Mouse (Mus musculus): Measurements from ENCODE around the gene Emid1. TPM values are rescaled to one million over a fixed set of nuclear protein-coding genes. Genes with fewer than 3 reads are reported as not detected.
A peak's percentile ranks its signal among the peaks of the same experiment; 100 is the strongest.

Emid1 gene
- 2.8 and 3.1 TPM in 2 replicates for polyA plus RNA-seq (2015; fragmentation: Nextera tagmentation; extraction: Ambion mirVana)

DNA sequence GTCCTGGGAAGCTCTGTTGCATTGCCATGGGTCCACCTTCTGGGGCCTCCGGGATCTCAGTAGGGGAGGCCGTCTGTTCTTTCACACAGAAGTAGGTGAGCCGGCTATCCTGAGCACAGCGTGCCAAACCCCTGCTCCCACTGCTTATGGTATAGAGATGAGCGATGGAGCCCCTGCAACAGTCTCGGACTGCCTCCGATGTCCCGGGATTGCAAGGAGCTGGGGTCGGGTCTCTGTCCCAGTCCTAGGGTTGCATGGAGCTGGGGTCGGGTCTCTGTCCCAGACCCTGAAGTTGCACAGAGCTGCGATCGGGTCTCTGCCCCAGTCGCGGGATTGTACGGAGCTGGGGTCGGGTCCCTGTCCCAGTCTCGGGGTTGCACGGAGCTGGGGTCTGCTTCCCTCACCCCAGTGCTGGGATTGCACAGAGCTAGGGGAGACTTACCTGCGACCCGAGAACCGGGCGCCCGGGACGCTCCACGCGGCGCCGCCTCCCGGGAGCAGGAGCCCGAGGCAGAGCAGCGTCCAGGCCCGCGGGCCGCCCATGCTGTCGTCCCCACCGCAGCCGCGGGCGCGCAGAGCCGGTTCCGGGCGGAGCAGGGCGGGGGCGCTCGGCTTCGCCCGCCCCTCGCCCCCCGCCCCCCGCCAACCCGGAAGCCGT, at the start of gene Emid1:
Emid1 (minus strand) TSS at position 578 of the 658 bp plus-strand sequence.
- peaks cover 24% of the 10 kb centered on the region for H3K27me3 ChIP-seq (ENCODE audit: control insufficient read depth, insufficient read depth, low read depth, low read length)
- 0 out of 2 replicates have a peak, but pooled peaks have one; percentile 25 for ATAC-seq (ENCODE audit: low read depth)
- under 1% methylated on average over 46 of the region's 53 CpGs for WGBS (ENCODE audit: insufficient replicate concordance)
- H3K36me3 ChIP-seq (ENCODE audit: control insufficient read depth, insufficient read depth) = no peaks in the 10 kb centered on the region
- no peaks in the 10 kb centered on the region for H3K9me3 ChIP-seq (replicated peaks; ENCODE audit: control insufficient read depth, low read length)
- H3K9ac ChIP-seq (ENCODE audit: low read depth, low read length) = peak within 1 kb of the TSS; percentile 20; the same call in 1 of the 2 replicates
- peak within 1 kb of the TSS; percentile 51 for H3K4me3 ChIP-seq (ENCODE audit: low read depth, low read length)
- H3K4me1 ChIP-seq (ENCODE audit: control insufficient read depth, low read depth, low read length) = peaks cover 11% of the 10 kb centered on the region; the same call in 1 of the 2 replicates
- H3K27ac ChIP-seq (ENCODE audit: low read length) = no peak within 1 kb of the TSS
- peak within 1 kb of the TSS; percentile 72 for H3K4me2 ChIP-seq (ENCODE audit: low read depth, low read length)

GRCm38 (mm10) chr11:5199879-5200278, 47.8 kb upstream of the Emid1 start:
- Histone ChIP-seq H3K27me3 (ENCODE audit: control insufficient read depth, insufficient read depth, low read depth, low read length) (no peaks in the 10 kb centered on the region), H3K9me3 (replicated peaks; ENCODE audit: control insufficient read depth, low read length) (no peaks in the 10 kb centered on the region), H3K27ac (ENCODE audit: low read length) (no peak overlapping the region), H3K4me2 (ENCODE audit: low read depth, low read length) (no peak overlapping the region), H3K36me3 (ENCODE audit: control insufficient read depth, insufficient read depth) (no peaks in the 10 kb centered on the region), H3K4me1 (ENCODE audit: control insufficient read depth, low read depth, low read length) (no peaks in the 10 kb centered on the region), H3K4me3 (ENCODE audit: low read depth, low read length) (no peak overlapping the region), H3K9ac (ENCODE audit: low read depth, low read length) (no peak overlapping the region)
- no peak for ATAC-seq (ENCODE audit: low read depth)
- 56% methylated on average over 2 of the region's 2 CpGs for WGBS (ENCODE audit: insufficient replicate concordance)

DNA sequence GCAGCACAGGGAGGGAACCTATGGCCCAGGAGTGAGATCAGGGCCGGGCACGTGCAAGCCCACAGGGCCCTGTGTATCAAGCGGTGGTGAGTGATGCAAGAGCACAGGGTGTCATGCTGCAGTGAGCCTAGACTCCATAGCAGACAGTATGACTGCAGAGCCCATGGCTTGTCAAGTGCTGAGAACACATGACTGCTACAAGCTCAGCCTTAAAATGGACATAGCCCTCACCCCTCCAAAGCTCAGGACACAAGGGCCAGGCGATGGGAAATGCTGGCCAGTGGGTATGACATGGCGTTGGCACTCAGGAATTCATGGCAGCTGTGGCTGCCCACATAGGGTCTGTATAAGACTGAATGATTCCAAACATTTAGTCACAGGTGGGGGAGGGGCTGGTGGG, 45.0 kb upstream of the Emid1 start:
- ATAC-seq (ENCODE audit: low read depth) = peak; percentile 77
- WGBS (ENCODE audit: insufficient replicate concordance) = 67% methylated on average over 5 of the region's 5 CpGs

DNA sequence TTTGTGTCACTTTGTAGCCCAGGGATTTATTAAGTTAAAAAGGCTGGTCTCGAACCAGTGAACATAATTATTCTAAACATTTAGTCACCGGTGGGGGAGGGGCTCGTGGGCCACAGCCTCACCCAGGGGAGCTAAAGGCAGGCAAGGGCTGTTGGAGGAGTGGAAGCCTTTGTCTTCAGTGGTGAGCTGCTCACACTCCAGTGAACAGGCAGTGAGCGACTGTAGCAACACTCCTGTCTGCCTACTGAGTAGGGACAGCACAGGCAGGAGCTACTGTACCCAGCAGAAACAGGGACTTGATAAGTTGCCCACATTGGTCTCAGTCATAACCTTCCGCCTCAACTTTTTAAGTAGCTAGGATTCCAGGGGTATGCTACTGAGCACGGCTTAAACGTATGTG, 44.5 kb upstream of the Emid1 start:
- 64% methylated on average over 7 of the region's 7 CpGs for WGBS (ENCODE audit: insufficient replicate concordance)
- H3K36me3 ChIP-seq (ENCODE audit: control insufficient read depth, insufficient read depth) = no peaks in the 10 kb centered on the region
- H3K9me3 ChIP-seq (replicated peaks; ENCODE audit: control insufficient read depth, low read length) = no peaks in the 10 kb centered on the region
- no peak for ATAC-seq (ENCODE audit: low read depth)
- H3K4me1 ChIP-seq (ENCODE audit: control insufficient read depth, low read depth, low read length) = no peaks in the 10 kb centered on the region; the same call in 1 of the 2 replicates
- no peaks in the 10 kb centered on the region for H3K27me3 ChIP-seq (ENCODE audit: control insufficient read depth, insufficient read depth, low read depth, low read length)
- no peak overlapping the region for H3K4me3 ChIP-seq (ENCODE audit: low read depth, low read length)
- no peak overlapping the region for H3K9ac ChIP-seq (ENCODE audit: low read depth, low read length)
- H3K27ac ChIP-seq (ENCODE audit: low read length) = no peak overlapping the region
- no peak overlapping the region for H3K4me2 ChIP-seq (ENCODE audit: low read depth, low read length)

More for the DNA sequence above, 45.0 kb upstream of the Emid1 start:
- Histone ChIP-seq H3K36me3 (ENCODE audit: control insufficient read depth, insufficient read depth) (no peaks in the 10 kb centered on the region), H3K9me3 (replicated peaks; ENCODE audit: control insufficient read depth, low read length) (no peaks in the 10 kb centered on the region), H3K4me2 (ENCODE audit: low read depth, low read length) (no peak overlapping the region), H3K4me3 (ENCODE audit: low read depth, low read length) (no peak overlapping the region), H3K27me3 (ENCODE audit: control insufficient read depth, insufficient read depth, low read depth, low read length) (no peaks in the 10 kb centered on the region), H3K9ac (ENCODE audit: low read depth, low read length) (no peak overlapping the region), H3K4me1 (ENCODE audit: control insufficient read depth, low read depth, low read length) (no peaks in the 10 kb centered on the region; the same call in 1 of the 2 replicates), H3K27ac (ENCODE audit: low read length) (no peak overlapping the region)

DNA sequence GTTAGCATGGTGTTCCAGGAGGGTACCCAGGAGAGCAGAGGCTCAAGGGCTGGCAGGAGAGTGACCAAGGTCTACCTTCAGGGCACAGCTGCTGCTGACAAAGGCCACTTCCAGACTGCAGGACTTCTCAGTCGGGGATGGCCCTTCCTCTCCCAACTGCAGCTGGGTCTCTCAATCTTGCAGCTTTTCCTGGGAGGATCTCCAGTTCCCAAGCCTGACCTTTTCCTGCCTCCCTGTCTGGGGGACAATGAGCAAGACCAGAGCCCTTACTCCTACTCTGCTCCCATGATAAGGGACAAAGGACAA, 41.5 kb upstream of the Emid1 start:
- Histone ChIP-seq H3K27ac (ENCODE audit: low read length) (no peak overlapping the region), H3K36me3 (ENCODE audit: control insufficient read depth, insufficient read depth) (no peaks in the 10 kb centered on the region), H3K9me3 (replicated peaks; ENCODE audit: control insufficient read depth, low read length) (no peaks in the 10 kb centered on the region), H3K4me3 (ENCODE audit: low read depth, low read length) (no peak overlapping the region), H3K27me3 (ENCODE audit: control insufficient read depth, insufficient read depth, low read depth, low read length) (no peaks in the 10 kb centered on the region), H3K9ac (ENCODE audit: low read depth, low read length) (no peak overlapping the region), H3K4me2 (ENCODE audit: low read depth, low read length) (no peak overlapping the region), H3K4me1 (ENCODE audit: control insufficient read depth, low read depth, low read length) (no peaks in the 10 kb centered on the region; the same call in 1 of the 2 replicates)
- WGBS (ENCODE audit: insufficient replicate concordance) = 64% methylated on average over 1 of the region's 1 CpGs
- ATAC-seq (ENCODE audit: low read depth) = no peak

DNA sequence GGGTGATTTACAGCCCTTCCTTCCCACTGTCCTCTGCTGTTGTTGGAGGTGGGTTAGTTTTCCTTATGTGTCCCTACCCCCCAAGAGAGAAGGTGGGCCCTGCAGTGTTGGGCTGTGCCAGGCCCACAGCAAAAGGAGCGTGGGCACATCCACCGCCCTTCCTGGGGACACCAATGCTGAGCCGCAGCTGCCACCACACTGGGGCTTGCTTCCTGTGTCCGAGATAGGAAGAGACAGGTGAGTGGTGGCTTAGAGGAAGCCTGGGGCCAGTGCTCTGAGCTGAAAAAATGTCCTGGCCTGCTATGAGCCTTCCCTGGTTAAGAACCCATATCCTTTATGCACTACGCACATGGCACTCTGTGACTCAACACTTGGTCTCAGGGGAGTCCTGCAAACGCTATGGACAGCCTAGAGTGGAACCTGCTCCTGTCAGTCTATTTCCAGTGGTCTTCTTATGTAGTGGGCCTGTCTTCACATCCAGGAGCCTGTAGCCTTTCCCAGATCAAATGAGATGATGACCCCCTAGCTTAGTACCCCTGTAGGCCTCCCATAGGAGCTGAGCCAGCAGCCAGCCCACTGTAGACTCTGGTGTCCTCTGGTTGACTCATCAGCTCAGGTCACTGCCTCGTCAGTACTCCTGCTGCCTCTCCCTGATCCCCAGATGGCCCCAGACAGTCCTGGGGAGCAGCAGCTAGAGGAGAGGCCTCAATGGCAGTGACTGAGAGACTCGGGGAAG, 41.0 kb upstream of the Emid1 start:
- H3K4me1 ChIP-seq (ENCODE audit: control insufficient read depth, low read depth, low read length) = no peaks in the 10 kb centered on the region; the same call in 1 of the 2 replicates
- H3K4me2 ChIP-seq (ENCODE audit: low read depth, low read length) = no peak overlapping the region
- no peak for ATAC-seq (ENCODE audit: low read depth)
- no peak overlapping the region for H3K4me3 ChIP-seq (ENCODE audit: low read depth, low read length)
- no peak overlapping the region for H3K9ac ChIP-seq (ENCODE audit: low read depth, low read length)
- no peaks in the 10 kb centered on the region for H3K36me3 ChIP-seq (ENCODE audit: control insufficient read depth, insufficient read depth)
- H3K27ac ChIP-seq (ENCODE audit: low read length) = no peak overlapping the region
- 44% methylated on average over 8 of the region's 8 CpGs for WGBS (ENCODE audit: insufficient replicate concordance)
- H3K27me3 ChIP-seq (ENCODE audit: control insufficient read depth, insufficient read depth, low read depth, low read length) = no peaks in the 10 kb centered on the region
- no peaks in the 10 kb centered on the region for H3K9me3 ChIP-seq (replicated peaks; ENCODE audit: control insufficient read depth, low read length)

DNA sequence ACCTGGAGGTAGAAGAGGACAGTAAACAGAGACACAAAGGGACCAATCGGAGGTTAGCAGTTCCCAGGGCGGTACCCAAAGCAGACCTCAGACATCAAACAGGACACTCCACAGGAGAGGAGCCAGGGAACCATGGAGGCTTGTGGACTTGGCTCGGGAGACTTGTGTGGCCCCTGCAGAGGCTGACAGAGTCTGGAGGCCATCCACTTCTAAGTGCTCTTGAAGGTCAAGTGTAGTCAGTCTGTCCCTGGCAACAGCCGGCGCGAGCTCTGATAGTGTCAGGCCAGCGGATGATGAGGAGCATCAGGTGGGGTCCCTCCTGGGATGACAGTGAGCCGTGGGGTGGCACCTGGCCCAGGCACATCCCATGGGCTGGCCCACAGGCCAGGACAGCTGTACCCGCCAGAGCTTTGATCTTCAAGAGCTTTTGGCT, 40.0 kb upstream of the Emid1 start:
- ATAC-seq (ENCODE audit: low read depth) = peak; percentile 50
- WGBS (ENCODE audit: insufficient replicate concordance) = 66% methylated on average over 9 of the region's 9 CpGs
- no peaks in the 10 kb centered on the region for H3K27me3 ChIP-seq (ENCODE audit: control insufficient read depth, insufficient read depth, low read depth, low read length)
- no peaks in the 10 kb centered on the region for H3K9me3 ChIP-seq (replicated peaks; ENCODE audit: control insufficient read depth, low read length)
- H3K4me3 ChIP-seq (ENCODE audit: low read depth, low read length) = no peak overlapping the region
- no peaks in the 10 kb centered on the region; the same call in 1 of the 2 replicates for H3K4me1 ChIP-seq (ENCODE audit: control insufficient read depth, low read depth, low read length)
- H3K9ac ChIP-seq (ENCODE audit: low read depth, low read length) = no peak overlapping the region
- no peak overlapping the region for H3K4me2 ChIP-seq (ENCODE audit: low read depth, low read length)
- no peak overlapping the region for H3K27ac ChIP-seq (ENCODE audit: low read length)
- no peaks in the 10 kb centered on the region for H3K36me3 ChIP-seq (ENCODE audit: control insufficient read depth, insufficient read depth)

- H3K27me3 ChIP-seq (ENCODE audit: control insufficient read depth, insufficient read depth, low read depth, low read length) = no peaks in the 10 kb centered on the region
- no peaks in the 10 kb centered on the region for H3K36me3 ChIP-seq (ENCODE audit: control insufficient read depth, insufficient read depth)
- no peak overlapping the region for H3K9ac ChIP-seq (ENCODE audit: low read depth, low read length)
- WGBS (ENCODE audit: insufficient replicate concordance) = 64% methylated on average over 9 of the region's 9 CpGs
- H3K9me3 ChIP-seq (replicated peaks; ENCODE audit: control insufficient read depth, low read length) = no peaks in the 10 kb centered on the region
- no peak overlapping the region for H3K27ac ChIP-seq (ENCODE audit: low read length)
- H3K4me3 ChIP-seq (ENCODE audit: low read depth, low read length) = no peak overlapping the region
- H3K4me2 ChIP-seq (ENCODE audit: low read depth, low read length) = no peak overlapping the region
- ATAC-seq (ENCODE audit: low read depth) = no peak
- H3K4me1 ChIP-seq (ENCODE audit: control insufficient read depth, low read depth, low read length) = no peaks in the 10 kb centered on the region; the same call in 1 of the 2 replicates
Observed at GRCm38 (mm10) chr11:5189239-5189933, 37.3 kb upstream of the Emid1 start.
